15 mouse cellular contexts compared by ENCODE assay signal in the genomic region with DNA sequence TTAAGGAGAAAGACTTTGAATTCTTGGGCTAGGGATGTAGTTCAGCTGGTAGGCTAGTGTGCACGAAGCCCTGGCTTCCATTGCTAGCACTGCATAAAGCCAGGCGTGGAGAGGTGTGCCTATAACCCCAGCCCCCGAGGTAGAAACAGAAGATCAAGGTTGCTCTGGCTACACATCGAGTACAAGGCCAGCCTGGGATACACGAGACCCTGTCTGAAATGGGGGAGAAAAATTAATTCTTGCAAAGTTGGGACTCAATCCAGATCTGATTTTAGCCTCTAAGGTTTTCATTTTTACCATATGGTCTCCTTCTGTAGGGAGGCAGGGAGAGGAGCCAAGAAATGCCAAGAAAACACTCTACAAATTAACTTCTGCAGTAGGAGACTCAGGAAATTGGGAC. TPM values are rescaled to one million over a fixed set of nuclear protein-coding genes. Genes with fewer than 3 reads are reported as not detected.
A peak's percentile ranks its signal among the peaks of the same experiment; 100 is the strongest.
DNase-seq lines count a peak whose midpoint lies in the region; ATAC-seq lines count a peak whose summit lies in the region.
"Had no signal": no experiment of that assay in that cellular context is flagged by ENCODE, and none has a peak within 500 bp of the region (broad histone marks: within the 10 kb centered on the region; RNA-seq: fewer than 3 reads in every experiment).

No protein-coding gene starts in this region.

- H3K4me1 ChIP-seq in embryonic facial prominence, embryonic 12.5 days = peaks cover 4% of the 10 kb centered on the region; the same call in 1 of the 2 replicates
- peaks cover 3% of the 10 kb centered on the region; the same call in 1 of the 2 replicates for H3K4me1 ChIP-seq in embryonic facial prominence, embryonic 10.5 days
- H3K4me1 ChIP-seq in hindbrain, embryonic 10.5 days (replicated peaks) = no peaks in the 10 kb centered on the region

- no peak for DNase-seq in embryonic facial prominence, embryonic 10.5 days (ENCODE audit: low spot score)
- peak; percentile 29 for DNase-seq in layer of hippocampus, adult 11-12 months (ENCODE audit: low spot score)
- no peak for DNase-seq in layer of hippocampus, postnatal 10 days (ENCODE audit: low spot score in 2 of 2)
- DNase-seq in frontal cortex, postnatal 36 days (ENCODE audit: low spot score in 2 of 2) = peak; percentile 30 to 65
- peak; percentile 37 to 54 for DNase-seq in right cerebral cortex, adult 2 months (ENCODE audit: low spot score in 2 of 2)
- DNase-seq in adrenal gland, postnatal 10 days = no peak
- no peak for DNase-seq in hindbrain, embryonic 10.5 days (ENCODE audit: low spot score)
- DNase-seq: adrenal gland, postnatal 14 days; gastrocnemius, postnatal 36 days; kidney, postnatal 4 days; lung, postnatal 14 days had no signal

- peak overlapping the region; percentile 70; the same call in 1 of the 2 replicates for H3K27ac ChIP-seq in embryonic facial prominence, embryonic 12.5 days
- H3K27ac ChIP-seq in embryonic facial prominence, embryonic 10.5 days (replicated peaks) = no peak overlapping the region
- no peak overlapping the region for H3K27ac ChIP-seq in hindbrain, embryonic 10.5 days

- H3K27me3 ChIP-seq in embryonic facial prominence, embryonic 12.5 days = no peaks in the 10 kb centered on the region
- H3K27me3 ChIP-seq in embryonic facial prominence, embryonic 10.5 days (replicated peaks; ENCODE audit: low read depth, poor library complexity, severe bottlenecking) = no peaks in the 10 kb centered on the region
- H3K27me3 ChIP-seq in hindbrain, embryonic 10.5 days (ENCODE audit: insufficient read depth, poor library complexity, severe bottlenecking) = no peaks in the 10 kb centered on the region

- no peak for ATAC-seq in embryonic facial prominence, embryonic 12.5 days (ENCODE audit: insufficient number of reproducible peaks, insufficient read depth, low FRiP score, low TSS enrichment)

- no peaks in the 10 kb centered on the region for H3K9me3 ChIP-seq in embryonic facial prominence, embryonic 12.5 days
- no peaks in the 10 kb centered on the region for H3K9me3 ChIP-seq in embryonic facial prominence, embryonic 10.5 days
- H3K9me3 ChIP-seq in hindbrain, embryonic 10.5 days = no peaks in the 10 kb centered on the region

- no peak overlapping the region for H3K9ac ChIP-seq in embryonic facial prominence, embryonic 12.5 days

- WGBS in embryonic facial prominence, embryonic 12.5 days = 55% methylated on average over 5 of the region's 5 CpGs
- WGBS in embryonic facial prominence, embryonic 10.5 days = 80% methylated on average over 5 of the region's 5 CpGs
- WGBS in hindbrain, embryonic 10.5 days = 83% methylated on average over 5 of the region's 5 CpGs

- no peak overlapping the region for H3K4me3 ChIP-seq in embryonic facial prominence, embryonic 12.5 days
- no peak overlapping the region for H3K4me3 ChIP-seq in embryonic facial prominence, embryonic 10.5 days
- H3K4me3 ChIP-seq in hindbrain, embryonic 10.5 days = no peak overlapping the region
- H3K4me3 ChIP-seq: erythroblast, embryonic 14.5 days; myocyte had no signal

- H3K36me3 ChIP-seq in embryonic facial prominence, embryonic 12.5 days = no peaks in the 10 kb centered on the region
- no peaks in the 10 kb centered on the region for H3K36me3 ChIP-seq in embryonic facial prominence, embryonic 10.5 days (replicated peaks)
- H3K36me3 ChIP-seq in hindbrain, embryonic 10.5 days = no peaks in the 10 kb centered on the region

- H3K4me2 ChIP-seq in embryonic facial prominence, embryonic 12.5 days (replicated peaks) = no peak overlapping the region
- H3K4me2 ChIP-seq: midbrain, embryonic 11.5 days had no signal

RNA-seq across cellular contexts. Expression of gene Nfat5, which starts 36.0 kb away (rescaled TPM):
- polyA plus RNA-seq in embryonic facial prominence, embryonic 12.5 days (2016; fragmentation: Nextera tagmentation; extraction: Ambion mirVana) = 21.7 and 23.5 TPM in 2 replicates
- polyA plus RNA-seq in embryonic facial prominence, embryonic 10.5 days (2016; fragmentation: Nextera tagmentation; extraction: Ambion mirVana) = 10.9 and 11.2 TPM in 2 replicates
- 10 to 100 TPM; 37.9 to 39.4 TPM for total RNA-seq in layer of hippocampus, postnatal 10 days (2021)
- total RNA-seq in adrenal gland, postnatal 10 days (2021) = 100 to 1,000 TPM in 1 of 2 experiments, 10 to 100 TPM in 1; 68.6 to 138 TPM
- 8.7 and 9.9 TPM in 2 replicates for polyA plus RNA-seq in hindbrain, embryonic 10.5 days (2016; fragmentation: Nextera tagmentation; extraction: Ambion mirVana)

Comparison
In these comparisons a context has a peak if more than half of its experiments do, and no peak if none do; other contexts are left out.
1. DNase-seq: peak in layer of hippocampus, adult 11-12 months (single experiment), frontal cortex, postnatal 36 days (2 of 2) and right cerebral cortex, adult 2 months (2 of 2); none in embryonic facial prominence, embryonic 10.5 days (single experiment), layer of hippocampus, postnatal 10 days (0 of 2), adrenal gland, postnatal 10 days (single experiment) and hindbrain, embryonic 10.5 days (single experiment).